Mouse (Mus musculus): ENCODE results near the gene Car6. TPM values are rescaled to one million over a fixed set of nuclear protein-coding genes. Genes with fewer than 3 reads are reported as not detected.

Gene Car6
- polyA plus RNA-seq (2015; fragmentation: Nextera tagmentation; extraction: Ambion mirVana), result not detected in 2 replicates

GRCm38 (mm10) chr4:150201232-150201631, at the start of gene Car6:
Gene Car6 (minus strand): TSS chr4:150201332.
- no peak within 1 kb of the TSS for H3K4me2 ChIP-seq (ENCODE audit: low read length)
- no peaks in the 10 kb centered on the region for H3K27me3 ChIP-seq (replicated peaks; ENCODE audit: control insufficient read depth, insufficient read depth, low read length)
- no peak within 1 kb of the TSS for H3K9ac ChIP-seq (replicated peaks; ENCODE audit: low read depth, low read length)
- H3K9me3 ChIP-seq (ENCODE audit: control insufficient read depth, low read length), result no peaks in the 10 kb centered on the region
- H3K4me3 ChIP-seq (replicated peaks; ENCODE audit: low read length), result no peak within 1 kb of the TSS
- ATAC-seq, result no peak
- no peaks in the 10 kb centered on the region for H3K4me1 ChIP-seq (replicated peaks; ENCODE audit: control insufficient read depth, insufficient read depth, low read length)
- H3K36me3 ChIP-seq (ENCODE audit: control insufficient read depth, insufficient read depth), result no peaks in the 10 kb centered on the region
- no peak within 1 kb of the TSS for H3K27ac ChIP-seq (ENCODE audit: low read length)
- whole genome bisulfite sequencing, result 66% methylated on average over 5 of the region's 5 CpGs

GRCm38 (mm10) chr4:150249731-150250270, 48.7 kb upstream of the Car6 start:
- no peak overlapping the region for H3K4me2 ChIP-seq (ENCODE audit: low read length)
- H3K9ac ChIP-seq (replicated peaks; ENCODE audit: low read depth, low read length), result no peak overlapping the region
- no peak overlapping the region for H3K27ac ChIP-seq (ENCODE audit: low read length)
- peaks cover 17% of the 10 kb centered on the region for H3K4me1 ChIP-seq (replicated peaks; ENCODE audit: control insufficient read depth, insufficient read depth, low read length)
- H3K4me3 ChIP-seq (replicated peaks; ENCODE audit: low read length), result no peak overlapping the region
- no peaks in the 10 kb centered on the region for H3K9me3 ChIP-seq (ENCODE audit: control insufficient read depth, low read length)
- ATAC-seq, result no peak
- WGBS, result 81% methylated on average over 5 of the region's 5 CpGs
- peaks cover 19% of the 10 kb centered on the region for H3K36me3 ChIP-seq (ENCODE audit: control insufficient read depth, insufficient read depth)
- H3K27me3 ChIP-seq (replicated peaks; ENCODE audit: control insufficient read depth, insufficient read depth, low read length), result no peaks in the 10 kb centered on the region

GRCm38 (mm10) chr4:150248917-150249316, 47.8 kb upstream of the Car6 start:
- no peak overlapping the region for H3K4me3 ChIP-seq (replicated peaks; ENCODE audit: low read length)
- H3K4me2 ChIP-seq (ENCODE audit: low read length), result no peak overlapping the region
- no peak overlapping the region for H3K9ac ChIP-seq (replicated peaks; ENCODE audit: low read depth, low read length)
- no peaks in the 10 kb centered on the region for H3K9me3 ChIP-seq (ENCODE audit: control insufficient read depth, low read length)
- no peak overlapping the region for H3K27ac ChIP-seq (ENCODE audit: low read length)
- WGBS, result 69% methylated on average over 5 of the region's 5 CpGs
- peaks cover 24% of the 10 kb centered on the region for H3K36me3 ChIP-seq (ENCODE audit: control insufficient read depth, insufficient read depth)
- H3K4me1 ChIP-seq (replicated peaks; ENCODE audit: control insufficient read depth, insufficient read depth, low read length), result peaks cover 17% of the 10 kb centered on the region
- ATAC-seq, result no peak
- H3K27me3 ChIP-seq (replicated peaks; ENCODE audit: control insufficient read depth, insufficient read depth, low read length), result no peaks in the 10 kb centered on the region

- WGBS, result 49% methylated on average over 5 of the region's 5 CpGs
- peaks cover 17% of the 10 kb centered on the region for H3K4me1 ChIP-seq (replicated peaks; ENCODE audit: control insufficient read depth, insufficient read depth, low read length)
- H3K27ac ChIP-seq (ENCODE audit: low read length), result no peak overlapping the region
- H3K4me3 ChIP-seq (replicated peaks; ENCODE audit: low read length), result no peak overlapping the region
- peaks cover 26% of the 10 kb centered on the region for H3K36me3 ChIP-seq (ENCODE audit: control insufficient read depth, insufficient read depth)
- H3K27me3 ChIP-seq (replicated peaks; ENCODE audit: control insufficient read depth, insufficient read depth, low read length), result no peaks in the 10 kb centered on the region
- ATAC-seq, result peak; percentile 48
- no peak overlapping the region for H3K9ac ChIP-seq (replicated peaks; ENCODE audit: low read depth, low read length)
- H3K4me2 ChIP-seq (ENCODE audit: low read length), result no peak overlapping the region
- no peaks in the 10 kb centered on the region for H3K9me3 ChIP-seq (ENCODE audit: control insufficient read depth, low read length)
These were observed 46.9 kb upstream of the Car6 start for GRCm38 (mm10) chr4:150248009-150248408.

GRCm38 (mm10) chr4:150245876-150246275, 44.7 kb upstream of the Car6 start:
- Histone ChIP-seq H3K4me2 (ENCODE audit: low read length) (no peak overlapping the region), H3K36me3 (ENCODE audit: control insufficient read depth, insufficient read depth) (peaks cover 37% of the 10 kb centered on the region), H3K9ac (replicated peaks; ENCODE audit: low read depth, low read length) (no peak overlapping the region), H3K4me3 (replicated peaks; ENCODE audit: low read length) (no peak overlapping the region), H3K27ac (ENCODE audit: low read length) (no peak overlapping the region), H3K9me3 (ENCODE audit: control insufficient read depth, low read length) (no peaks in the 10 kb centered on the region), H3K4me1 (replicated peaks; ENCODE audit: control insufficient read depth, insufficient read depth, low read length) (peaks cover 16% of the 10 kb centered on the region), H3K27me3 (replicated peaks; ENCODE audit: control insufficient read depth, insufficient read depth, low read length) (no peaks in the 10 kb centered on the region)
- WGBS, result 80% methylated on average over 2 of the region's 2 CpGs
- ATAC-seq, result no peak

GRCm38 (mm10) chr4:150242745-150243144, 41.6 kb upstream of the Car6 start:
- no peak overlapping the region for H3K4me3 ChIP-seq (replicated peaks; ENCODE audit: low read length)
- H3K9me3 ChIP-seq (ENCODE audit: control insufficient read depth, low read length), result no peaks in the 10 kb centered on the region
- no peaks in the 10 kb centered on the region for H3K27me3 ChIP-seq (replicated peaks; ENCODE audit: control insufficient read depth, insufficient read depth, low read length)
- 75% methylated on average over 5 of the region's 5 CpGs for WGBS
- no peak overlapping the region for H3K27ac ChIP-seq (ENCODE audit: low read length)
- no peak for ATAC-seq
- H3K4me1 ChIP-seq (replicated peaks; ENCODE audit: control insufficient read depth, insufficient read depth, low read length), result peaks cover 33% of the 10 kb centered on the region
- H3K4me2 ChIP-seq (ENCODE audit: low read length), result no peak overlapping the region
- H3K9ac ChIP-seq (replicated peaks; ENCODE audit: low read depth, low read length), result no peak overlapping the region
- H3K36me3 ChIP-seq (ENCODE audit: control insufficient read depth, insufficient read depth), result peaks cover 26% of the 10 kb centered on the region

GRCm38 (mm10) chr4:150241708-150242107, 40.6 kb upstream of the Car6 start:
- WGBS, result 33% methylated on average over 4 of the region's 4 CpGs
- H3K36me3 ChIP-seq (ENCODE audit: control insufficient read depth, insufficient read depth), result peaks cover 21% of the 10 kb centered on the region

GRCm38 (mm10) chr4:150240381-150240886, 39.3 kb upstream of the Car6 start:
- ATAC-seq, result no peak
- WGBS, result 74% methylated on average over 1 of the region's 1 CpGs
- Histone ChIP-seq H3K4me3 (replicated peaks; ENCODE audit: low read length) (no peak overlapping the region), H3K4me1 (replicated peaks; ENCODE audit: control insufficient read depth, insufficient read depth, low read length) (peaks cover 36% of the 10 kb centered on the region), H3K9me3 (ENCODE audit: control insufficient read depth, low read length) (no peaks in the 10 kb centered on the region), H3K9ac (replicated peaks; ENCODE audit: low read depth, low read length) (no peak overlapping the region), H3K27me3 (replicated peaks; ENCODE audit: control insufficient read depth, insufficient read depth, low read length) (no peaks in the 10 kb centered on the region), H3K4me2 (ENCODE audit: low read length) (no peak overlapping the region), H3K27ac (ENCODE audit: low read length) (no peak overlapping the region), H3K36me3 (ENCODE audit: control insufficient read depth, insufficient read depth) (peaks cover 19% of the 10 kb centered on the region)

More at GRCm38 (mm10) chr4:150241708-150242107, 40.6 kb upstream of the Car6 start:
- peaks cover 34% of the 10 kb centered on the region for H3K4me1 ChIP-seq (replicated peaks; ENCODE audit: control insufficient read depth, insufficient read depth, low read length)
- no peak overlapping the region for H3K27ac ChIP-seq (ENCODE audit: low read length)
- no peaks in the 10 kb centered on the region for H3K27me3 ChIP-seq (replicated peaks; ENCODE audit: control insufficient read depth, insufficient read depth, low read length)
- no peak overlapping the region for H3K9ac ChIP-seq (replicated peaks; ENCODE audit: low read depth, low read length)
- no peaks in the 10 kb centered on the region for H3K9me3 ChIP-seq (ENCODE audit: control insufficient read depth, low read length)
- ATAC-seq, result no peak
- H3K4me2 ChIP-seq (ENCODE audit: low read length), result no peak overlapping the region
- H3K4me3 ChIP-seq (replicated peaks; ENCODE audit: low read length), result no peak overlapping the region

GRCm38 (mm10) chr4:150239951-150240368, 38.8 kb upstream of the Car6 start:
- ATAC-seq, result no peak
- peaks cover 19% of the 10 kb centered on the region for H3K36me3 ChIP-seq (ENCODE audit: control insufficient read depth, insufficient read depth)
- no peak overlapping the region for H3K27ac ChIP-seq (ENCODE audit: low read length)
- H3K4me3 ChIP-seq (replicated peaks; ENCODE audit: low read length), result no peak overlapping the region
- H3K27me3 ChIP-seq (replicated peaks; ENCODE audit: control insufficient read depth, insufficient read depth, low read length), result no peaks in the 10 kb centered on the region
- H3K9ac ChIP-seq (replicated peaks; ENCODE audit: low read depth, low read length), result no peak overlapping the region
- peaks cover 37% of the 10 kb centered on the region for H3K4me1 ChIP-seq (replicated peaks; ENCODE audit: control insufficient read depth, insufficient read depth, low read length)
- peak overlapping the region; percentile 79; the same call in 1 of the 2 replicates for H3K4me2 ChIP-seq (ENCODE audit: low read length)
- no peaks in the 10 kb centered on the region for H3K9me3 ChIP-seq (ENCODE audit: control insufficient read depth, low read length)
- 8% methylated on average over 6 of the region's 6 CpGs for WGBS
